Mouse (Mus musculus): Measurements from ENCODE around the gene Chaf1a. TPM values are rescaled to one million over a fixed set of nuclear protein-coding genes. Genes with fewer than 3 reads are reported as not detected.

Gene Chaf1a
- polyA plus RNA-seq, 2 experiments = 18.4 to 25.1 TPM

- H3K36me3 ChIP-seq (ENCODE audit: control insufficient read depth, insufficient read depth, low read length) = peaks cover 60% of the 10 kb centered on the region
- H3K27me3 ChIP-seq (ENCODE audit: control insufficient read depth, insufficient read depth, low read length) = no peaks in the 10 kb centered on the region
- no peak overlapping the region for H3K27ac ChIP-seq (replicated peaks; ENCODE audit: low read depth, low read length)
- no peak for TF ChIP-seq POLR2A (IDR thresholded peaks at IDR 0.05; ENCODE audit: borderline replicate concordance, extremely low read depth, insufficient read depth, insufficient read length)
- no peak overlapping the region for H3K4me2 ChIP-seq (replicated peaks; ENCODE audit: low read depth, low read length, severe bottlenecking)
- no peak for DNase-seq (ENCODE audit: low spot score)
- 79% methylated on average over 4 of the region's 4 CpGs for WGBS
- H3K9ac ChIP-seq (ENCODE audit: low read depth, low read length, severe bottlenecking) = no peak overlapping the region
- no peaks in the 10 kb centered on the region for H3K4me1 ChIP-seq (ENCODE audit: control insufficient read depth, insufficient read depth, low read length)
- H3K4me3 ChIP-seq (replicated peaks; ENCODE audit: low read length) = no peak overlapping the region
- no peaks in the 10 kb centered on the region for H3K9me3 ChIP-seq (ENCODE audit: control insufficient read depth, low read length)
- no peak for ATAC-seq (ENCODE audit: low FRiP score, low read depth)
Observed at GRCm38 (mm10) chr17:56021161-56021910, 18.9 kb upstream of the Chaf1a start.

- no peak for ATAC-seq (ENCODE audit: low FRiP score, low read depth)
- Histone ChIP-seq H3K9ac (ENCODE audit: low read depth, low read length, severe bottlenecking) (no peak overlapping the region), H3K36me3 (ENCODE audit: control insufficient read depth, insufficient read depth, low read length) (peaks cover 49% of the 10 kb centered on the region)
Observed at GRCm38 (mm10) chr17:56022131-56022988, 17.9 kb upstream of the Chaf1a start.

GRCm38 (mm10) chr17:56022989-56023290, 17.3 kb upstream of the Chaf1a start:
- no peak for TF ChIP-seq POLR2A (IDR thresholded peaks at IDR 0.05; ENCODE audit: borderline replicate concordance, extremely low read depth, insufficient read depth, insufficient read length)
- no peak for ATAC-seq (ENCODE audit: low FRiP score, low read depth)
- Histone ChIP-seq H3K36me3 (ENCODE audit: control insufficient read depth, insufficient read depth, low read length) (peaks cover 47% of the 10 kb centered on the region), H3K4me3 (replicated peaks; ENCODE audit: low read length) (no peak overlapping the region), H3K4me1 (ENCODE audit: control insufficient read depth, insufficient read depth, low read length) (no peaks in the 10 kb centered on the region), H3K9ac (ENCODE audit: low read depth, low read length, severe bottlenecking) (no peak overlapping the region), H3K9me3 (ENCODE audit: control insufficient read depth, low read length) (no peaks in the 10 kb centered on the region), H3K27ac (replicated peaks; ENCODE audit: low read depth, low read length) (no peak overlapping the region), H3K4me2 (replicated peaks; ENCODE audit: low read depth, low read length, severe bottlenecking) (no peak overlapping the region), H3K27me3 (ENCODE audit: control insufficient read depth, insufficient read depth, low read length) (no peaks in the 10 kb centered on the region)
- 85% methylated on average over 4 of the region's 4 CpGs for WGBS
- no peak for DNase-seq (ENCODE audit: low spot score)

More at GRCm38 (mm10) chr17:56022131-56022988, 17.9 kb upstream of the Chaf1a start:
- DNase-seq (ENCODE audit: low spot score) = no peak
- H3K4me3 ChIP-seq (replicated peaks; ENCODE audit: low read length) = no peak overlapping the region
- WGBS = 57% methylated on average over 2 of the region's 2 CpGs
- no peaks in the 10 kb centered on the region for H3K9me3 ChIP-seq (ENCODE audit: control insufficient read depth, low read length)
- H3K27me3 ChIP-seq (ENCODE audit: control insufficient read depth, insufficient read depth, low read length) = no peaks in the 10 kb centered on the region
- TF ChIP-seq POLR2A (IDR thresholded peaks at IDR 0.05; ENCODE audit: borderline replicate concordance, extremely low read depth, insufficient read depth, insufficient read length) = no peak
- no peak overlapping the region for H3K27ac ChIP-seq (replicated peaks; ENCODE audit: low read depth, low read length)
- no peaks in the 10 kb centered on the region for H3K4me1 ChIP-seq (ENCODE audit: control insufficient read depth, insufficient read depth, low read length)
- H3K4me2 ChIP-seq (replicated peaks; ENCODE audit: low read depth, low read length, severe bottlenecking) = no peak overlapping the region

GRCm38 (mm10) chr17:56023386-56023785, 16.9 kb upstream of the Chaf1a start:
- no peak overlapping the region for H3K27ac ChIP-seq (replicated peaks; ENCODE audit: low read depth, low read length)

GRCm38 (mm10) chr17:56024476-56024875, 15.8 kb upstream of the Chaf1a start:
- no peak for TF ChIP-seq POLR2A (IDR thresholded peaks at IDR 0.05; ENCODE audit: borderline replicate concordance, extremely low read depth, insufficient read depth, insufficient read length)
- Histone ChIP-seq H3K9ac (ENCODE audit: low read depth, low read length, severe bottlenecking) (no peak overlapping the region), H3K4me2 (replicated peaks; ENCODE audit: low read depth, low read length, severe bottlenecking) (no peak overlapping the region), H3K4me1 (ENCODE audit: control insufficient read depth, insufficient read depth, low read length) (no peaks in the 10 kb centered on the region), H3K4me3 (replicated peaks; ENCODE audit: low read length) (no peak overlapping the region), H3K27ac (replicated peaks; ENCODE audit: low read depth, low read length) (no peak overlapping the region), H3K9me3 (ENCODE audit: control insufficient read depth, low read length) (no peaks in the 10 kb centered on the region), H3K36me3 (ENCODE audit: control insufficient read depth, insufficient read depth, low read length) (peaks cover 46% of the 10 kb centered on the region), H3K27me3 (ENCODE audit: control insufficient read depth, insufficient read depth, low read length) (no peaks in the 10 kb centered on the region)
- 86% methylated on average over 2 of the region's 2 CpGs for WGBS
- DNase-seq (ENCODE audit: low spot score) (no peak), ATAC-seq (ENCODE audit: low FRiP score, low read depth) (no peak)

More at GRCm38 (mm10) chr17:56023386-56023785, 16.9 kb upstream of the Chaf1a start:
- H3K4me3 ChIP-seq (replicated peaks; ENCODE audit: low read length) = no peak overlapping the region
- TF ChIP-seq POLR2A (IDR thresholded peaks at IDR 0.05; ENCODE audit: borderline replicate concordance, extremely low read depth, insufficient read depth, insufficient read length) = no peak
- no peaks in the 10 kb centered on the region for H3K4me1 ChIP-seq (ENCODE audit: control insufficient read depth, insufficient read depth, low read length)
- no peaks in the 10 kb centered on the region for H3K27me3 ChIP-seq (ENCODE audit: control insufficient read depth, insufficient read depth, low read length)
- no peak overlapping the region for H3K4me2 ChIP-seq (replicated peaks; ENCODE audit: low read depth, low read length, severe bottlenecking)
- WGBS = 95% methylated on average over 5 of the region's 5 CpGs
- no peak overlapping the region for H3K9ac ChIP-seq (ENCODE audit: low read depth, low read length, severe bottlenecking)
- H3K36me3 ChIP-seq (ENCODE audit: control insufficient read depth, insufficient read depth, low read length) = peaks cover 46% of the 10 kb centered on the region
- no peaks in the 10 kb centered on the region for H3K9me3 ChIP-seq (ENCODE audit: control insufficient read depth, low read length)
- no peak for ATAC-seq (ENCODE audit: low FRiP score, low read depth)
- DNase-seq (ENCODE audit: low spot score) = no peak
